Mouse (Mus musculus): ENCODE measurements around the gene Sorbs2.

Gene Sorbs2

DNA sequence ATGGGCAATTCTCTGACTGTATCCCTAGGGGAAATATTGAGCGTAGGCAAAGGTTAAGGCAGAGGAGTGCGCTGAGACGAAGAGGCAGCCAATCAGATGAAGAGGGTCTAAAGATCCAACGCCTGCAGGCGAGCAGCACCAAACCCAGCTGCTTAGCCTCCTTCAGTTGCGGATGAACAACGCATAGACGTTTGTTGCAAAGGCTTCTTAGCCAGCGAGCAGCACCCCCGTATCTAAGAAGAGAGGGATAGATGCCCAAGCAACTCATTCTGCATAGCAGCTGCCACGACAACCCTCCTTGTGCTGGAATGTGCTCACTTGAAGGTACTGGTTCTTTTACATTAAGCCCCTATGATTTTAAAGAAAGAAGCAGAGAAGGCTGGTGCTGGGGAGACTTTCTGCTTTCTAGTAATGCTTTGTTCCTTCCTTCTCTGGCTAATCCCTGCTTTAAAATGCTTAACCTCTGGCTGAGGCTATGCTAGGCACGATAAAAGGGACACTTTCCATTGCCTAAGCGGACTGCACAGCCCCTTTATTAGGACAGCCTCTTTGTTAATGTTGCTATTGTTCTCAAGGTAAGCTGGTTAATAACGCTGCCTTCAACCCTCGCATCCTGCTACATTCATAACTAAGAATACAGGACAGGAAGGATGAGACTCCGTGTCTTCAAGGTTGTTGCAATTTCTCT, at the start of gene Sorbs2:
Sorbs2 (plus strand) TSS at position 155 of the 688 bp plus-strand sequence.
- peak; percentile 24 for DNase-seq (ENCODE audit: low read depth, low spot score)

DNA sequence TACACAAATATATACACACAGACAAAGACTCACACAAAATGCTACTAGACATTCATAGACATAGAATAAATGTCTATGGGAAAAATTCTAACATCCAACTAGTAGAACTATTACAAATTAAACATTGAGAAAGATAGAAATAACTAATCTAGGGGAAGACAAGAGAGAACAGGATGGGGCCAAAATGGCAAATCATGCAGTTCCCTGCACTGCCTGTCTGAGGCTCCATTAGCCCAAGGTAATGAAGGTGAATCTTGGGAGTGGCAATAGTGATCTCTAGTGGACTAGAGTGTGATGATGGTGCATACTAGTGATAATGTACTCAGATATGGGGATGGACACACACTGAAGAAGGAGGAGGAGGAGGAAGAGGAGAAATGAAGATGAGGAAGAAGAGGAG, 49.7 kb upstream of the Sorbs2 start:
- no peak for DNase-seq (ENCODE audit: low read depth, low spot score)

DNA sequence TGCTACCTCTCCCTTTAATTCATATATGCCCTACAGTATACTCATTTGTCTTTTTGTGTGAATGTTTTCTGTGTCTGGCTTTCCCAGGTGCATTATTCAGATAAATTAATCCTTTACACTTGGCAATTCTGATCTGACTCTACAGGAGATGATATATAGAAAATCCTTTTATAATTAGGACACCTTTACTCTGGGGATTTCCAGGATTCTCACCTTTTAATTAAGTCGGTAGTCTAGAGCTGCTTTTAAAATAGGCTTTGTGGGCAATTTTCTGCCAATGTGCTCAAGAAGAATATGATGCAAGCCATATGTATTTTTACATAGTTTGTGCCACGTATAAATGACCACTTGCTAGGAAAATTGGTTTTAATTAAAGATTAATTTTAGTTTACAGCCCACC, 38.6 kb upstream of the Sorbs2 start:
- no peak for DNase-seq (ENCODE audit: low read depth, low spot score)

DNA sequence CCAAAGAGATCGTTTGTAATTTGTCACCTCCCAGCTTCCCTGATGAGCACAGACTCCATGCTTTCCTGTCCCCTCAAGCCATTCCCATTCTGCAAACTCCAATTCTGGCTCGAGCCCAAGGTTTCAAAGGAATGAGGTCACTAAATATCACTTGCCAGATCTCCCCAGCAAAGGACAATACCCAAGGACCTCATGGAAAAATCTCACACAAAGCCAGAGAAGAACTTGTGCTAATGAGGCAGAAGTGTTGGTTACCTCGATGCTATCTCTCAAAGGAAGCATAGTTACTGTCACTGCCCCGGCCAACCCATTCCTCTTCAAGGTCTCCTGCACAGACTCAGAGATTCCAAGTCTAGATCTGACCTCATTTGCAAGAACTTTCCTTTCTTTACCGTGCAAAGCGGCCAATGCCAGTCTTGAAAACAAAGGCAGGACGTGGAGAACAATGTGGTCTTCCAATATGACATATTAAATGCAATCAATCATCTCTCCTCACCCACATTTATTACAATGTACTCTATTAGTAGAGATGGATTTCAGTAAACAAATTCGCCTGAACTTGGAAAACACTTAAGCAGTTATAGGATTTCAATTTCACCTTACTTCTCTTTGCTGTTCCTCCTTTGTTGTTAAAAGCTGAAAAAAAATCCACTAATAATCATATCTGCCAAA, 37.9 kb upstream of the Sorbs2 start:
- DNase-seq (ENCODE audit: low read depth, low spot score): no peak

DNA sequence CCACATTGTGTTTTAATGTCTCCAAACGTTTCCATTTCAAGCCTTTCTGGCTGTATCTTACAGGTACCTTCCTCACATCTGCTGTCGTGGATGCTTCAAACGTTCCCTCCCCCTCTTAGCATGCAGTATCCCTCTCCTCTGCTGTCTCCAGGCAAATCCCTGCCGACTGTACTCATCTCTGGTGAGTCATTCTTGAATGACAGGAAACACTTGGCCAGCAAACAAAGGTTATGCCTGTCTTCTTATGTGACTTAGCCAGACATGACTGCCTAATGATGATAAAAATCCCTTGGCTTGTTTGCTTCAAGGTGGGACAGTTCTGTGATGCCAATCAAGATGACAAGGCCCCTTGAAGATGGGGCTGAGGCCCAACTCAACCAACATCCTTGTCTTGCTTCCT, 26.7 kb upstream of the Sorbs2 start:
- no peak for DNase-seq (ENCODE audit: low read depth, low spot score)

DNA sequence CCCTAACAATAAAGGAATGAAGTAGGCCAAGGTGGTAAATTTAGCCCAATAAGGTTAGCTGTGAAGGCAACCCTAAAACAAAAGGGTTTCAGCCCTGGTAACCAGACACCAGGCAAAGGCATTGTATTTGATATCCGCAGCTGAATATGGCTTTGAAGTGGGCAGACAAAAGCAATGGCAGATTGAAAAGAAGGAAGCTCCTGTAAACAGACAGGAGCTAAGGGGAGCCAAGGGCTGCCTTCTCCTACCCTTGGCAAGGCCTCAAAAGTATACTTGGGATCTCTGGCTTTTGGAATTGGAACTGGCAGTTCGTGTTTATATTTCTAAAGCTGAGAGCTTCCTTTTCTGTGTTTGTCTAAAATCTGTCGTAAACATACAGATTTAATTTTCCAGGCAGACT, 21.3 kb upstream of the Sorbs2 start:
- DNase-seq (ENCODE audit: low read depth, low spot score): no peak

DNA sequence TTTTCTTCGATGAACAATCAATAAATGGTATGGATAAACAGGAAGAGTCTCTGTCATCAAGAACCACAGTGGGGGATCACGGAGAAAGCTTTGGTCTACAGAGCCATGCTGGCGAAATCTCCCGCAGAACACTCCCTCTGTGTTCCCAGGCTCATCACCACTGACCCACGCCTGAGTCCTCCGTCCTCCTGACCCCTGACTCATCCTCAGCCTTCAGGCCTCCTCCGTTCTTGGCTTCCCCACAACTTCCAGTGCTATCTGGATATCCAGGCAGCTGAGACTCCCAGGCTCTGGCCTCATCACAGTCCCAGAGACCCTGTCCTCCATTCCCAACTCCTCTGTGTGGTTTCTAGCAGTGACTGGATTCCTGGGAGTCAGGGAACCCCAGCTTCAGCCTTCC, 3.6 kb upstream of the Sorbs2 start:
- no peak for DNase-seq (ENCODE audit: low read depth, low spot score)

DNA sequence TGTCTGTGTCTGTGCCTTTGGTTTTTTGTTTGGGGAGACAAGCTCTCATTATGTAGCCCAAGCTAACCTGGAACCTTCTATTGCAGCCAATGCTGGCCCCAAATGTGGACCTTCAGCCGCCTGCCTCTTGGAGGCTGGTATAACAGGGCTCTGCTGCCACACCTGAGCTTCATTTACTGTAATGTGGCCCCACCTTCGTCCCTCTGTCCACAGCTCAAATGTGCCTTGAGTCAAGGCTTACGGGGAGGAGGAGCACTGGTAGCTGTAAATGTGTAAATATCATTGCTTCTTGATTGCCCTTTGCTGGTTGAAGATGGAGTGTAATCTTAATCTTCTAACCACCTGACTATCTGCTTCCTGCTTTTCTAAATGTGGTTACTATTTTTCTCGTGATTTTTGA, 1.2 kb upstream of the Sorbs2 start:
- DNase-seq (ENCODE audit: low read depth, low spot score): no peak

DNA sequence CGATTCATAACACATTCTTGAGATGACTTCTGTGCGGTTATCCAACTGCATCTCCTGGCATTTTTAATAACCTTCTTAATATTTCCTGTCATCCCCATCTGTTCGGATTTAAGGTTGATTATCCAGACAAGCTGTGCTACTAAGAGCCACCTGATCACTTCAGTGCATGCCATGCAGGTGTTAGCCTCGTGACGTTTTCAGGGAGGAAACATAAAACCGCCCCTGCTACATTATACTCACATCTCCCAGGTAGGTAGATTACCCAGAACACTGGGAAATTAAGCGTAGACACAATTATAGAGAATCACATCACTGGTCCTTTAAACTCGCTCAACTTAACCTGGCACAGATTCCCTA, 333 bp upstream of the Sorbs2 start:
- DNase-seq (ENCODE audit: low read depth, low spot score): no peak

DNA sequence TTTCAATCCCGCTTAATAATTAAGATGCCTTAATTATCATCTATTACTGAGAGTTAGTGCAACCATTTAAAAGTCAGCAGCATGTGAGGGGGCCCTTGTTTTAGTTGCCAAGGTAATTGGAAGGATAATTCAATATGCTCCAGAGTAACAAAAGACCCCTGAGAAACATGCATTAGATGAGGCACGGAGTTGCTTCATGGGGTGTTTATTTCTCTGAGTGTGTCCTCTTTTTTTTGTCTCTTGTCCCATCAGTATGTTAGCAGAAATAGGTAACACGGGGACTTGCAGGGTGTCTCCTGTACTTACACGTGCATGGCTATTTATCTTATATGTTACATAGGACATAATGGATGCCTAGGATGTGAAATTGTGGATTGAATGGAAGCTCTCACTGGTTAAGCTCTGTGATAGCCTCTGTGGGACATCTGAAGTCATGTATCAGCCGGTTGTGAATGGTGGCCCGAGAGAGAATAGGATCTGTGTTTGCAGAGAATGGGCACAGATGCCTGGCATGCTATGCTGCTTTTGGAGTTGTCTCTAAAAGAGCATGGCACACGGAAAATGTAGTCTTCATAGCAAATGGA, 1.0 kb downstream of the Sorbs2 start:
- DNase-seq (ENCODE audit: low read depth, low spot score): no peak

DNA sequence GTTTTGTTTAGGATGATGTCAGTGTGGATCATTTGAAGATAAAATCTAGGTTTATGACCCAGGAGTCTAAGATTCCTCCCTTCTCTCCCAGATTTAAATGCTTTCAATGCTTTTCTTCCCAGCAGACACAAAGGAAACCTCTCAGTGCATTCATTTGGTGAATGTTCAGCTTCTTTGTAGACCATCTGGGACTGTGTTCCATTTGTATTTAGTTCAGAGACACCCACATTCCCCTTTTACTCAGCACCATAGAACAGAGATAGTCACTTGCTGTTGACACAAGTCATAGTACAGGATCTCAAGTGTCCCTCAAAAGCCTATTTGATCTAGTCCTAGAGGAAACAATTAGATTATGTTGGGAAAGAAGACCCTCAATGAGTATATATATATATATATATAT, 4.8 kb downstream of the Sorbs2 start:
- DNase-seq (ENCODE audit: low read depth, low spot score): no peak

DNA sequence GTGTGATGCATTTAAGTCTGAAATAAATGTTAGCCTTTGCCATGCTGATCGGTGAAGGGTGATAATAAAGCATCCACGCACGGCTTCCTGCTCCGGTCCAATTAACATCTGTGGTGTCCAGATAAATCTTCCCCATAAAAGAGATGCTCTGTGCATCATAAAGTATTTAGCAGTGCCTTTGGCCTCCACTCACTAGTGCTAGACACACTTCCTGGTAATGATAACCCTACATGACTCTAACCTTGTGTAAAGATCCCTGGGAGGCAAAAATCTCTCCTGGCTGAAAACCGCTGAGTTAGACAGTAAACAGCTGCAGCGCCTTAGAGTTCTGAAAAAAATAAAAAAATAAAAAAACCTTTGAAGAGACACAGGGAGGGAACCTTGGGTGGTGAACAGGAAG, 14.0 kb downstream of the Sorbs2 start:
- DNase-seq (ENCODE audit: low read depth, low spot score): no peak

DNA sequence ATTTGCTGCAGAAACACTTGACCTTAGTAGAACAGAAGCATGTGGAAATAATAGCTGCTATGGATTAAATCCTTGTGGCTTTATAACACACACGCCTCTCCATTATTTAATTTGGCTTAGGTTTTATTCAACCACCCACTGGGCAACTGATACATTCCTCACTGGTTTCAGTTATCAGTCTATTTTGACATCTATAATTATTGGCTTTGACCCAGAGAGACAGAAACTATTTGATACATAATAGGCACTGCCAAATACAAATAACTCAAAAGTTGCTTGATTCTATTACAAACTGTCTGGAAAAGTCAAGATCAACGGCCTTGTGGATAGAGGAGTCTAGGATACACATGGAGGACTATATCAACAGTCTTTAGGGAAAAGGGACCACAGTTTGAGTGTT, 20.1 kb downstream of the Sorbs2 start:
- DNase-seq (ENCODE audit: low read depth, low spot score): no peak

DNA sequence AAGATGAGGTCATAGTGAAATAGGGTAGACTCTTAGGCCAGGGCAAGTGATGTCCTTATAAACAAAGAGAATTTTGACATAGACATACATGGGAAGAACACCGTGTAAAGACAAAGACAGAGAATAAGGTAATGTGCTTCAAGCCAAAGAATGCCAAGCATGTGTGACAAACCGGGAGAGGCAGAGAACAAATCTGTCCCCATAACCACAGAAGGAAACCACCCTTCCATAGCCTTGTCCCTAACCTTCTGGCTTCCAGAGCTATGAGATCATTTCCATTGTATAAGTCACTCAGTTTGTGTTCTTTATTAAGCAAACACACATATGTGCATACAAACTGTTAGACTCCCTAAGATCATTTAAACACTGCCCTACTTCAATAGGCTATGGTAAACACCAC, 21.3 kb downstream of the Sorbs2 start:
- DNase-seq (ENCODE audit: low read depth, low spot score): no peak

DNA sequence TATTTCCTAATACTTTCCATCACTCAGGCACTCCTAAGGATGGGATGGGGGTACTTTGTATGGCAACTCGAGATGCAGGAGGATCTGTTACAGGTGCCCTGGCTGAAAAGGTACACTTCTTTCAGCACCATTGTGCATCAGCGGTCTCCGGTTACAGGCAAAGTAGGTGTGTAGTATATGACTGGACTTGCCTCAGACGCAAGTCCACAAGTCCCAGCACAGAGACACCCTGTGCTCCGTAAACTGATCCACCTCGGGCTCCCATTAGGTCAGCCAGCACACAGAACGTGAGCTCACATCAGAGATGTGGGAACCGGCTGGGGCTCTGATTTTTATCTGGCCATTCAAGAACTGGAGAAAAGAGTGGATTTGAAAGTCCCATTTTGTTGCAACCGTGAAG, 29.0 kb downstream of the Sorbs2 start:
- DNase-seq (ENCODE audit: low read depth, low spot score): no peak

DNA sequence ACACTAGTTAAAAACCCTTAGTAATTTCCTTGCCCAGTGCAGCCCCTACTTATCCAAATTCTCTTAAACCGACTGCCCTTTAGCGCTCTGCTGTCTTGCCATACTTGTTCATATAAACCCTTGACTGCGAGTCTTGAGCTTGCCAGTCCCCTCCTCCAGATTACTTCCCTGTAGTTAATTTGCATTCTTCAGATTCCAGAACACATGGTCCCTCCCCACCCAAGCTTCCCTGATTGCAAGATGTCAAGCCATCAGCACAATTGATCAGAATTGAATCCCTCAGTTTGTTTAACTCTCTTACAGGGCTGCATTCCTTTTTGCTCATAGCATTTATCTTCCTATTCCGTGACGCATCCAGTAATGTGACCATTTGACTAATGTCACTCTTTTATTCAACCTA, 32.9 kb downstream of the Sorbs2 start:
- DNase-seq (ENCODE audit: low read depth, low spot score): no peak

DNA sequence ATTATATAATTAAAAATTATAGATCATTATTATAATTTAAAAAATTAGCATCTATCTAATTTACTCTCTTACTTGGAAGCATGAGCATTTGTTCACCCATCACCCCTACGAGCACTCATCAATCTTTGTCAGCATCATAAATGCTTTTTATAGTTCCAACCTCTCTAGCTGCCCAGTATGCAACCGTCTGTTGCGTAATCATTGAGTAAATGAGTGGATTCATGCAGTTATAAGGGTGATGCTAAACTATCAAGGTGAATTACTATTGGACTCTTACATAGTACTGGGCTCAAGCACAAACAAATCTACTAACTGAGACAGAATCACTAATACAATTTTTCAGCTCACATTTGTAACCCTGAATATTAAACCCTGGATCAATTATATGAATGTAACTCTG, 44.6 kb downstream of the Sorbs2 start:
- no peak for DNase-seq (ENCODE audit: low read depth, low spot score)

DNA sequence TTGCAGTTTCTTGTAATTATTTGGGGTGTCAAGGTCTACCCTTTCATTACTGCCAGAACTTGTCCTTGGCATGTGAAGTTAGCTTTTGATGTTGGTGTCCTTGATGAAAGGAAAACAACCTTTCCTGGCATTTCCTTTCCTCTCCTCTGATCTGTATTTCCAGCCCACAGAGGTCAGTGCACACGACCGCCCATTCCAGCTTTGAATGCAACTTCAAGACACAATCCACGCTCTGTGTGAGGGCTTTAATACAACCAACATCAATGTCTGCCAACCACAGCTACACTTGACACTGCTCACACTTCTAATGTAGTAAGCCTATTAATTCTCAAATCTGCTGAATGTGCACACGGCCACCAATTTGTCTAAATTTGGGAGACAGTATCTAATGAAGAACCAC, 47.0 kb downstream of the Sorbs2 start:
- no peak for DNase-seq (ENCODE audit: low read depth, low spot score)

DNA sequence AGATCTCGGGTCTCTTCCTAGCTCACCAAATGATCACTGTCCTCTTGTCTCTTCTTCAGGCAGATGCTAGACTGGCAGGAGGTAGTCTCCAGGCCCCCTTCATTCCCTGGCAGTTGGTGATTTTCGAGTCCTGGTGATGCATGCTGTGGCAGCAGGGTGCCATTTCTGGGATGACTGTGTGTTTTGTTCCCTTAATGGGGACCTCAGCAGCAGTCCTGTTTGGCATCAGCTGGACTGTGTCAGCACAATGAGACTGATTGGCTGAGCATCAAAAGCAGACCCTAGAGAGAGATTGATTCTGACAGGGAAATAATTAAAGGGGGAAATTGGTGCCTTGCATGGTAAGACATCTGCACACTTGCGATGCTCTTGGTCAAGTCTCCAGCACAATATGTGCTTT, 50.3 kb downstream of the Sorbs2 start:
- DNase-seq (ENCODE audit: low read depth, low spot score): peak; percentile 67

DNA sequence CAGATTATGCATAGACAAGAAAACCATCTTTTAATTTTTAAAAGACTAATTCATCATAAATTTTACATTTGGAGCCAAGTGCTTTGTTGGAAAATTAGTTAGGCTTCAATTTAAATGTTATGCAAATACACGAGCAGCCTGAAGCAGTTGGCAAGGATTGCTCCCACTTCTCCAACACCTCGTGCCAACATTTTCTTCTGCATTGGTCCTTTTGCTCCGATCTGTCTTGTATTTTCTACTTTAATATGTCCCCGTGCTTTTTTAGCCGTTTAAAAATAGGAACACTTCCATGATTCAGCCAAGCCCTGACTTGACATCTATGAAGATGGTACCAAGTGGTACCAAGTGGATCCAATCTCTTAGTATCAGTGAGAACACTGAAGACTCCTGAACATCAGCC, 50.8 kb downstream of the Sorbs2 start:
- DNase-seq (ENCODE audit: low read depth, low spot score): no peak

DNA sequence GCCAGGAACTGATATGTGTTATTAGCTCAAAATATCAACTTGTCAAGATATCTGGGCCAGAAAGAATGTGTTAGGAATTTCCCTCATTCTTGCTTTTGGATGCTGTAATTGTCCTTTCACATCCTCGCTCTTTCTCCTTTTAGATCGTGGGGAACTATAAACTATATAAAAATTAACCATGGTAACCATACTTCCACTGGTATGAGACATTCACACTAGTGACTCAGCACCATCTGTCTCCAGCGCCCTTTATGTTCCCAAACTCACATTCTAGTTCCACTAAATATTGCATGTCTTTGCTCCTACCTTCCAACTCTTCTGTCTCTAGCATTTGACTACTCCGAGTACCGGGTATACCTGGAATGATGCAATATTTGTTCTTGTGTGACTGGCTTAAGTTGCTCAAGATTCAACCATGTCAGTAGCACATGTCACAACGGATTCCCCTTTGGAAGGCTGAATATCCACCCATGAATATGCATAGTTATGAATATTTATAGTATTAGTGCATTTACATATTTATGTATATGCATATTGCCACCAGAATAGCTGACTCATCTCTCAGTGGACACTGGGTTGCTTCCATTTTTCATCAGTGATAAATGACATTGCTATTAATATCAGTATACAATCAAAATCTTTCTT, 51.7 kb downstream of the Sorbs2 start:
- no peak for DNase-seq (ENCODE audit: low read depth, low spot score)

DNA sequence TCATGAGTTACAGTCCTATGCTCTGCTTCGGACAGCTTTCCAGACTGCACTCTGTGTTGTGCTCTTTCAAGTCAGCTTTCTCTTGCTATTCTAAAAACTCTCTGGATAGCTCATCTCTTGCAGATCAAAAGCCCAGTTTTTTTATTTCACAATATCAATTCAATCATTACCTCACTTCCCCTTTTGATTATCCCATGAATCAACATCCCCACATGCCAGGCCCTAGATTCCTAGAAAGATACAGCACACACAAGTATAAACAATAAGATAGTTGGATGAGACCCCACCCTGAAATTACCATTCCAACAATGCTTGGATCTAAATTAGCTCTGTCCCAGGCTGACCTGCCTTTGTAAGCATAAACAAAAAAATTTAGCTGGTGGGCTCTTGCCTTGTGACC, 57.6 kb downstream of the Sorbs2 start:
- DNase-seq (ENCODE audit: low read depth, low spot score): no peak

DNA sequence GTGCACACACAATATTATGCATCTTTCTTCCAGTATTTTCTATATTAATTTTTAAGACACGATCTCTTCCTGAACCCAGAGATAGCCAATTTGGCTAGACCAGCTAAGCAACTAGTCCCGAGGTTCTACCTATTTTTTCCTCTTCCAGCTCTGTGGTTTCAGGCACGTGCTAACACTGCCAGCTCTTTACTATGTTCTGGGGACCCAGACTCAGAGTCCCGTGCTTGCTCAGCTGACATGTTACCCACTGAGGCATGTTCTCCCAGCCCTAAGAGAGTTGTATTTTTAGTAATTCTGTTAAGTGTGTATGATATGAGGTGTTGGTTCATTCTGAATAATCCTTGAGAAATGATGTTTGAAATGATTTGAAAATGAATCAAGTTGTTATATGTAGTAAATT, 62.5 kb downstream of the Sorbs2 start:
- DNase-seq (ENCODE audit: low read depth, low spot score): no peak
